Mouse (Mus musculus) ES-E14 (cell line): ENCODE results near the gene Scube3. TPM values are rescaled to one million over a fixed set of nuclear protein-coding genes. Genes with fewer than 3 reads are reported as not detected.
"Not testable (repeated sequence)": the region's sequence is repeated elsewhere in the genome, so short reads cannot be mapped to it uniquely, and the experiment has no call there.

ENCODE experiments used
- DNase-seq: peaks from one replicate; pipeline ENCODE4 v3.0.0-alpha.2; 2013; ENCODE audit warnings: low read depth, low spot score
- H3K27ac ChIP-seq: 2 replicates; pipeline ENCODE4 v1.5.1; 2012; ENCODE audit warnings: low read depth, mild to moderate bottlenecking, low read length, moderate library complexity, mixed read lengths; ENCODE audit not compliant: poor library complexity, insufficient read depth, severe bottlenecking
- H3K36me3 ChIP-seq: 2 replicates; pipeline ENCODE4 v1.6.1; 2012; ENCODE audit warnings: mild to moderate bottlenecking, low read length, moderate library complexity, mixed read lengths; ENCODE audit not compliant: control insufficient read depth, poor library complexity, insufficient read depth, severe bottlenecking
- H3K4me1 ChIP-seq, 2 experiments: fragments of 150-350 bp in 1 of 2; sonication (generic) in 1 of 2; 2 replicates each; pipeline ENCODE4 v1.6.1; 2012; ENCODE audit warnings: low read length in 2 of 2, mild to moderate bottlenecking in 1 of 2, mixed read lengths in 1 of 2; ENCODE audit not compliant: control insufficient read depth in 2 of 2, insufficient read depth in 2 of 2, poor library complexity in 1 of 2
- H3K4me3 ChIP-seq, 2 experiments: fragments of 150-350 bp in 1 of 2; sonication (generic) in 1 of 2; 2 replicates each; pipeline ENCODE4 v1.5.1; 2012; ENCODE audit warnings: low read length in 2 of 2, low read depth in 1 of 2, mild to moderate bottlenecking in 1 of 2, mixed read lengths in 1 of 2; ENCODE audit not compliant: insufficient read depth in 1 of 2, poor library complexity in 1 of 2, severe bottlenecking in 1 of 2
- H3K9ac ChIP-seq: 2 replicates; pipeline ENCODE4 v1.6.1; 2012; ENCODE audit warnings: low read depth, mild to moderate bottlenecking, low read length, mixed read lengths; ENCODE audit not compliant: poor library complexity, insufficient read depth, severe bottlenecking
- H3K9me3 ChIP-seq: fragments of 150-350 bp; sonication (generic); 2 replicates; pipeline ENCODE4 v1.6.1; 2012; ENCODE audit warnings: low read depth, mild to moderate bottlenecking, low read length; ENCODE audit not compliant: control insufficient read depth, insufficient read depth
- CHD2 ChIP-seq: IDR thresholded peaks from 2 replicates; pipeline ENCODE4 v1.6.1; 2014; ENCODE audit warnings: mild to moderate bottlenecking, low read depth, low read length, inconsistent platforms
- HCFC1 ChIP-seq: IDR thresholded peaks from 2 replicates; pipeline ENCODE4 v1.6.1; 2012; ENCODE audit warnings: low read length, inconsistent platforms, borderline replicate concordance; ENCODE audit not compliant: insufficient read depth
- MAFK ChIP-seq: IDR thresholded peaks from 2 replicates; pipeline ENCODE4 v1.6.1; 2014; ENCODE audit warnings: mild to moderate bottlenecking, low read depth, low read length, inconsistent platforms; ENCODE audit not compliant: insufficient read depth
- ZC3H11A ChIP-seq: IDR thresholded peaks from 2 replicates; pipeline ENCODE4 v1.6.1; 2012; ENCODE audit warnings: low read depth, mild to moderate bottlenecking, inconsistent platforms, low read length, borderline replicate concordance
- ZNF384 ChIP-seq: IDR thresholded peaks from 2 replicates; pipeline ENCODE4 v1.6.1; 2012; ENCODE audit warnings: low read depth, low read length, inconsistent platforms
- in situ Hi-C, 2 experiments: fragments of 600-800 bp; cut with MboI; formaldehyde crosslinking; loops; one replicate each; pipeline ENCODE4 v1.15.1; 2025; ENCODE audit warnings: low sequenced_read_pairs in 2 of 2, inconsistent platforms in 1 of 2; ENCODE audit not compliant: unreplicated experiment in 2 of 2
- total RNA-seq: library from RNA; depleted of rRNA; stranded (reverse); fragments of 300-350 nt; gene quantifications from 2 replicates; pipeline ENCODE4 v1.2.3, GENCODE M21; 2012

The Scube3 gene
- total RNA-seq, 1 experiment = 24.0 TPM

- H3K27ac ChIP-seq = no peak overlapping the region; the same call in 1 of the 2 replicates
- no peak overlapping the region for H3K9ac ChIP-seq
- peaks cover 1 to 24% of the 10 kb centered on the region in 2 experiments; a peak in 3 of 4 replicates for H3K4me1 ChIP-seq
- DNase-seq = no peak
- TF ChIP-seq ZC3H11A = no peak
- no peak for TF ChIP-seq ZNF384
- TF ChIP-seq HCFC1 = no peak
- no peak for TF ChIP-seq CHD2
- no peak for TF ChIP-seq MAFK
- no peaks in the 10 kb centered on the region for H3K9me3 ChIP-seq
- no peaks in the 10 kb centered on the region for H3K36me3 ChIP-seq
- no peak overlapping the region for H3K4me3 ChIP-seq
- in situ Hi-C loops = no loop called here
These were observed 71.3 kb downstream of the Scube3 start for GRCm38 (mm10) chr17:28213236-28213635.

GRCm38 (mm10) chr17:28216791-28217190 is 74.8 kb downstream of the Scube3 start:
- TF ChIP-seq MAFK = no peak
- no peak for TF ChIP-seq ZC3H11A
- TF ChIP-seq CHD2 = no peak
- no peak for TF ChIP-seq ZNF384
- no peak overlapping the region for H3K4me3 ChIP-seq
- in situ Hi-C loops = no loop called here
- no peaks in the 10 kb centered on the region for H3K9me3 ChIP-seq
- H3K27ac ChIP-seq = peak overlapping the region; percentile 93
- DNase-seq = no peak
- H3K36me3 ChIP-seq = peaks cover 6% of the 10 kb centered on the region; the same call in 1 of the 2 replicates
- no peak overlapping the region for H3K9ac ChIP-seq
- H3K4me1 ChIP-seq = peaks cover 0 to 25% of the 10 kb centered on the region in 2 experiments; a peak in 3 of 4 replicates

- in situ Hi-C loops = no loop called here
- Histone ChIP-seq H3K4me3 (peak overlapping the region in 1 of 2 experiments; percentile 0; a peak in 2 of 4 replicates), H3K36me3 (peaks cover 6% of the 10 kb centered on the region; the same call in 1 of the 2 replicates), H3K9me3 (no peaks in the 10 kb centered on the region), H3K4me1 (peaks cover 0 to 17% of the 10 kb centered on the region in 2 experiments; a peak in 3 of 4 replicates), H3K9ac (peak overlapping the region; percentile 60; the same call in 1 of the 2 replicates), H3K27ac (peak overlapping the region; percentile 93)
- no peak for DNase-seq
- TF ChIP-seq ZNF384 (peak; percentile 87; the same call in 1 of the 2 replicates), MAFK (no peak), CHD2 (peak; percentile 38; the same call in 1 of the 2 replicates), HCFC1 (no peak), ZC3H11A (no peak)
These were observed 76.0 kb downstream of the Scube3 start for GRCm38 (mm10) chr17:28217721-28218649.

- in situ Hi-C loops, H3K36me3 ChIP-seq, H3K9me3 ChIP-seq, DNase-seq, H3K27ac ChIP-seq: not testable (repeated sequence)
- H3K9ac ChIP-seq = peak overlapping the region; percentile 26; the same call in 1 of the 2 replicates
- peaks cover 2 to 14% of the 10 kb centered on the region in 2 experiments; a peak in 3 of 4 replicates for H3K4me1 ChIP-seq
- TF ChIP-seq CHD2 = peak; percentile 67
- peak overlapping the region in 1 of 2 experiments; percentile 31; a peak in 2 of 4 replicates for H3K4me3 ChIP-seq
These were observed 80.5 kb downstream of the Scube3 start for GRCm38 (mm10) chr17:28222463-28222862.
